Mouse (Mus musculus) ovary, adult 18-20 months (tissue): Measurements from ENCODE around the gene Naif1.

Experiments
- DNase-seq: peaks from one replicate; pipeline ENCODE4 v3.0.0; 2022; ENCODE audit warnings: low spot score, mixed read lengths

Naif1 gene

GRCm38 (mm10) chr2:32501754-32502324 lies 51.6 kb downstream of the Naif1 start:
- DNase-seq = no peak

- no peak for DNase-seq
Observed at GRCm38 (mm10) chr2:32502843-32503242, 52.6 kb downstream of the Naif1 start.

GRCm38 (mm10) chr2:32503588-32503987 lies 53.3 kb downstream of the Naif1 start:
- DNase-seq = no peak

GRCm38 (mm10) chr2:32505536-32505935 lies 55.3 kb downstream of the Naif1 start:
- no peak for DNase-seq
